Mouse (Mus musculus): Measurements from ENCODE around the gene Zfp42. TPM values are rescaled to one million over a fixed set of nuclear protein-coding genes. Genes with fewer than 3 reads are reported as not detected.

Zfp42 gene
- polyA plus RNA-seq, 1 experiment from 2014 or later: not detected

GRCm38 (mm10) chr8:43295826-43296225 lies 11.0 kb downstream of the Zfp42 start:
- no peak overlapping the region for H3K27ac ChIP-seq (replicated peaks)
- H3K36me3 ChIP-seq: no peaks in the 10 kb centered on the region
- H3K9ac ChIP-seq: no peak overlapping the region
- no peak for ATAC-seq (ENCODE audit: low FRiP score, low read depth)
- H3K4me2 ChIP-seq: no peak overlapping the region
- no peaks in the 10 kb centered on the region for H3K9me3 ChIP-seq
- WGBS: 88% methylated on average over 21 of the region's 21 CpGs
- H3K4me1 ChIP-seq (replicated peaks): no peaks in the 10 kb centered on the region
- no peaks in the 10 kb centered on the region for H3K27me3 ChIP-seq
- no peak overlapping the region for H3K4me3 ChIP-seq

- H3K27ac ChIP-seq (replicated peaks): no peak overlapping the region
- WGBS: 88% methylated on average over 4 of the region's 4 CpGs
- no peaks in the 10 kb centered on the region for H3K36me3 ChIP-seq
- no peak overlapping the region for H3K4me3 ChIP-seq
- no peaks in the 10 kb centered on the region for H3K27me3 ChIP-seq
- no peaks in the 10 kb centered on the region for H3K4me1 ChIP-seq (replicated peaks)
- no peak overlapping the region for H3K9ac ChIP-seq
- H3K9me3 ChIP-seq: no peaks in the 10 kb centered on the region
- H3K4me2 ChIP-seq: no peak overlapping the region
- ATAC-seq (ENCODE audit: low FRiP score, low read depth): no peak
These were observed 12.6 kb downstream of the Zfp42 start for GRCm38 (mm10) chr8:43294191-43294590.

- Histone ChIP-seq H3K27ac (replicated peaks) (no peak overlapping the region), H3K4me1 (replicated peaks) (no peaks in the 10 kb centered on the region), H3K9ac (no peak overlapping the region), H3K27me3 (no peaks in the 10 kb centered on the region), H3K9me3 (no peaks in the 10 kb centered on the region), H3K4me3 (no peak overlapping the region), H3K4me2 (no peak overlapping the region), H3K36me3 (no peaks in the 10 kb centered on the region)
- WGBS: 87% methylated on average over 5 of the region's 5 CpGs
- ATAC-seq (ENCODE audit: low FRiP score, low read depth): no peak
These were observed 16.2 kb downstream of the Zfp42 start for GRCm38 (mm10) chr8:43290424-43291111.

GRCm38 (mm10) chr8:43289781-43290180 lies 17.0 kb downstream of the Zfp42 start:
- Histone ChIP-seq H3K4me1 (replicated peaks) (no peaks in the 10 kb centered on the region), H3K27ac (replicated peaks) (no peak overlapping the region), H3K4me3 (no peak overlapping the region), H3K27me3 (no peaks in the 10 kb centered on the region), H3K9ac (no peak overlapping the region), H3K9me3 (no peaks in the 10 kb centered on the region), H3K4me2 (no peak overlapping the region), H3K36me3 (no peaks in the 10 kb centered on the region)
- WGBS: 92% methylated on average over 5 of the region's 5 CpGs
- ATAC-seq (ENCODE audit: low FRiP score, low read depth): no peak

- Histone ChIP-seq H3K36me3 (no peaks in the 10 kb centered on the region), H3K27ac (replicated peaks) (no peak overlapping the region), H3K4me3 (no peak overlapping the region), H3K9ac (no peak overlapping the region), H3K4me2 (no peak overlapping the region), H3K9me3 (no peaks in the 10 kb centered on the region), H3K27me3 (no peaks in the 10 kb centered on the region), H3K4me1 (replicated peaks) (no peaks in the 10 kb centered on the region)
- WGBS: 98% methylated on average over 1 of the region's 1 CpGs
- ATAC-seq (ENCODE audit: low FRiP score, low read depth): no peak
These were observed 17.9 kb downstream of the Zfp42 start for GRCm38 (mm10) chr8:43288840-43289239.

- Histone ChIP-seq H3K9ac (no peak overlapping the region), H3K4me2 (no peak overlapping the region), H3K36me3 (no peaks in the 10 kb centered on the region), H3K27me3 (no peaks in the 10 kb centered on the region), H3K27ac (replicated peaks) (no peak overlapping the region), H3K9me3 (no peaks in the 10 kb centered on the region), H3K4me3 (no peak overlapping the region), H3K4me1 (replicated peaks) (no peaks in the 10 kb centered on the region)
- 83% methylated on average over 6 of the region's 6 CpGs for WGBS
- ATAC-seq (ENCODE audit: low FRiP score, low read depth): no peak
These were observed 19.3 kb downstream of the Zfp42 start for GRCm38 (mm10) chr8:43287456-43287855.

- no peak overlapping the region for H3K4me2 ChIP-seq
- 92% methylated on average over 7 of the region's 7 CpGs for WGBS
- H3K4me3 ChIP-seq: no peak overlapping the region
- H3K4me1 ChIP-seq (replicated peaks): no peaks in the 10 kb centered on the region
- no peak overlapping the region for H3K27ac ChIP-seq (replicated peaks)
- H3K9me3 ChIP-seq: no peaks in the 10 kb centered on the region
- no peak for ATAC-seq (ENCODE audit: low FRiP score, low read depth)
- no peak overlapping the region for H3K9ac ChIP-seq
- H3K27me3 ChIP-seq: no peaks in the 10 kb centered on the region
- no peaks in the 10 kb centered on the region for H3K36me3 ChIP-seq
These were observed 23.5 kb downstream of the Zfp42 start for GRCm38 (mm10) chr8:43283231-43283630.

GRCm38 (mm10) chr8:43278397-43278796 lies 28.4 kb downstream of the Zfp42 start:
- ATAC-seq (ENCODE audit: low FRiP score, low read depth): no peak
- Histone ChIP-seq H3K36me3 (no peaks in the 10 kb centered on the region), H3K9ac (no peak overlapping the region), H3K4me1 (replicated peaks) (no peaks in the 10 kb centered on the region), H3K4me3 (no peak overlapping the region), H3K27ac (replicated peaks) (no peak overlapping the region), H3K4me2 (no peak overlapping the region), H3K9me3 (no peaks in the 10 kb centered on the region), H3K27me3 (no peaks in the 10 kb centered on the region)
- WGBS: 63% methylated on average over 4 of the region's 4 CpGs

GRCm38 (mm10) chr8:43260961-43261360 lies 45.8 kb downstream of the Zfp42 start:
- H3K4me1 ChIP-seq (replicated peaks): no peaks in the 10 kb centered on the region
- H3K4me3 ChIP-seq: no peak overlapping the region
- H3K27ac ChIP-seq (replicated peaks): no peak overlapping the region
- no peak overlapping the region for H3K9ac ChIP-seq
- 91% methylated on average over 6 of the region's 6 CpGs for WGBS
- no peak overlapping the region for H3K4me2 ChIP-seq
- no peaks in the 10 kb centered on the region for H3K36me3 ChIP-seq
- H3K27me3 ChIP-seq: no peaks in the 10 kb centered on the region
- ATAC-seq (ENCODE audit: low FRiP score, low read depth): no peak
- H3K9me3 ChIP-seq: no peaks in the 10 kb centered on the region

- Histone ChIP-seq H3K4me1 (replicated peaks) (no peaks in the 10 kb centered on the region), H3K4me2 (no peak overlapping the region), H3K4me3 (no peak overlapping the region), H3K27me3 (no peaks in the 10 kb centered on the region), H3K9me3 (no peaks in the 10 kb centered on the region), H3K36me3 (no peaks in the 10 kb centered on the region), H3K27ac (replicated peaks) (no peak overlapping the region), H3K9ac (no peak overlapping the region)
- WGBS: 88% methylated on average over 1 of the region's 1 CpGs
- no peak for ATAC-seq (ENCODE audit: low FRiP score, low read depth)
These were observed 48.9 kb downstream of the Zfp42 start for GRCm38 (mm10) chr8:43257886-43258285.

GRCm38 (mm10) chr8:43255695-43256094 lies 51.1 kb downstream of the Zfp42 start:
- H3K4me2 ChIP-seq: no peak overlapping the region
- H3K9me3 ChIP-seq: no peaks in the 10 kb centered on the region
- no peak overlapping the region for H3K4me3 ChIP-seq
- H3K27me3 ChIP-seq: no peaks in the 10 kb centered on the region
- no peak for ATAC-seq (ENCODE audit: low FRiP score, low read depth)
- H3K27ac ChIP-seq (replicated peaks): no peak overlapping the region
- H3K9ac ChIP-seq: no peak overlapping the region
- H3K36me3 ChIP-seq: no peaks in the 10 kb centered on the region
- H3K4me1 ChIP-seq (replicated peaks): no peaks in the 10 kb centered on the region
- WGBS: 76% methylated on average over 6 of the region's 6 CpGs

- Histone ChIP-seq H3K9ac (no peak overlapping the region), H3K4me1 (replicated peaks) (no peaks in the 10 kb centered on the region)
- WGBS: 81% methylated on average over 6 of the region's 6 CpGs
These were observed 55.1 kb downstream of the Zfp42 start for GRCm38 (mm10) chr8:43251653-43252052.

GRCm38 (mm10) chr8:43248707-43249106 lies 58.1 kb downstream of the Zfp42 start:
- WGBS: 90% methylated on average over 8 of the region's 8 CpGs
- H3K4me1 ChIP-seq (replicated peaks): no peaks in the 10 kb centered on the region
- no peak overlapping the region for H3K9ac ChIP-seq
- H3K27ac ChIP-seq (replicated peaks): no peak overlapping the region
- H3K9me3 ChIP-seq: no peaks in the 10 kb centered on the region
- H3K36me3 ChIP-seq: no peaks in the 10 kb centered on the region
- ATAC-seq (ENCODE audit: low FRiP score, low read depth): no peak
- no peak overlapping the region for H3K4me3 ChIP-seq
- no peak overlapping the region for H3K4me2 ChIP-seq
- no peaks in the 10 kb centered on the region for H3K27me3 ChIP-seq

More at GRCm38 (mm10) chr8:43251653-43252052, 55.1 kb downstream of the Zfp42 start:
- Histone ChIP-seq H3K4me3 (no peak overlapping the region), H3K4me2 (no peak overlapping the region), H3K9me3 (no peaks in the 10 kb centered on the region), H3K27me3 (no peaks in the 10 kb centered on the region), H3K36me3 (no peaks in the 10 kb centered on the region), H3K27ac (replicated peaks) (no peak overlapping the region)
- ATAC-seq (ENCODE audit: low FRiP score, low read depth): no peak
